In the genomic region with DNA sequence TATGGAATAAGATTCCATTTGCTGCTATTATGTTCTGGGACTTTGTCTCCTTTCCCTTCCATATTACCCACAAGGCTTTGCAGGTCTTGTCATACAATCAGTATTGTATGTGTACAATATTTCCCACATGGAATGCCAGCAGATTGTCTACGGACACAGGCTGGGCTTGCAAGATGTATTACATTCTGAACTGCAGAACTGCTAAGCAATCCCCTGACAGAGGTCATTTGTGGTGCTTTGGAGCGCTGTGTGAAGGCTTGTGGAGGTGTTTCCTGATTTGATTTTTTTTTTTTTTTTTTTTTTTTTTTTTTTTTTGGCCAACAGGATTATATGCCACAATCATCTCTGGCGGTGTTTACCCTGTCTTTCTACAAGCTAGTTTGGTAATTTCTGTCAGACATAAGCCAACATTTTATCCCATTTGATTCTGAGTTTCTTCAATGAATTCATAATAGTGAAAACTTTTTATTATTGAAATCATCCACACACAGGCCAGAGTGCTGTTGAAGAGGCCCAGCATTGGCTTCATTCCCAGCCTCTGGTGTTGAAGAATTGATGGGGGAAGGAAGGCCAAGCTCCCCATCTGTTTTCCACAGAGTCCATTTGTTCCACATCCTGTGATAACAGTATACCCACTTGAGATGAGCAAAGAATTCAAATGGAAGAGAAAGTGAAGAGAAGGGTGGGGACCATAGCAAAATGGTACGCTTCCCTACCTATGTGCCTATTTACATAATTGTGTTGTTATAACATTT, we compare ENCODE assay signal across 12 mouse cellular contexts. TPM values are rescaled to one million over a fixed set of nuclear protein-coding genes. Genes with fewer than 3 reads are reported as not detected.
A peak's percentile ranks its signal among the peaks of the same experiment; 100 is the strongest.
DNase-seq lines count a peak whose midpoint lies in the region; ATAC-seq and TF ChIP-seq lines count a peak whose summit lies in the region.
"Had no signal": no experiment of that assay in that cellular context is flagged by ENCODE, and none has a peak within 500 bp of the region (broad histone marks: within the 10 kb centered on the region; RNA-seq: fewer than 3 reads in every experiment).

No protein-coding gene starts in this region.

- WGBS in kidney, embryonic 16.5 days, result 72% methylated on average over 4 of the region's 4 CpGs
- WGBS in heart, embryonic 15.5 days, result 39% methylated on average over 4 of the region's 4 CpGs

- TF ChIP-seq EP300 in CH12.LX (IDR thresholded peaks at IDR 0.05; ENCODE audit: low read length), result no peak

- H3K9me3 ChIP-seq in kidney, embryonic 16.5 days (ENCODE audit: low read length), result no peaks in the 10 kb centered on the region
- no peaks in the 10 kb centered on the region for H3K9me3 ChIP-seq in CH12.LX (replicated peaks; ENCODE audit: low read length)
- H3K9me3 ChIP-seq in heart, embryonic 15.5 days (replicated peaks), result no peaks in the 10 kb centered on the region

- H3K4me3 ChIP-seq in kidney, embryonic 16.5 days (ENCODE audit: low read length), result no peak overlapping the region
- H3K4me3 ChIP-seq in CH12.LX (replicated peaks in 1 of 3; ENCODE audit: low read depth in 2 of 3, low read length in 2 of 3, poor library complexity in 1 of 3), result no peak overlapping the region
- H3K4me3 ChIP-seq in heart, embryonic 15.5 days, result no peak overlapping the region

- no peak for ATAC-seq in kidney, embryonic 16.5 days (ENCODE audit: low FRiP score, low TSS enrichment)
- ATAC-seq in heart, embryonic 15.5 days (replicated peaks; ENCODE audit: insufficient number of reproducible peaks, insufficient read depth, low FRiP score, low read depth), result peak; percentile 43; the same call in 1 of the 2 replicates
- no peak for ATAC-seq in megakaryocyte, adult 5-6 weeks (ENCODE audit: poor library complexity, severe bottlenecking)
- ATAC-seq: intestine, postnatal 0 days had no signal

- no peaks in the 10 kb centered on the region for H3K79me2 ChIP-seq in CH12.LX (replicated peaks; ENCODE audit: control insufficient read depth, extremely low read depth, insufficient read depth, poor library complexity, severe bottlenecking)

- no peak overlapping the region for H3K4me2 ChIP-seq in kidney, embryonic 16.5 days (replicated peaks; ENCODE audit: low read depth, low read length)
- no peak overlapping the region for H3K4me2 ChIP-seq in CH12.LX (ENCODE audit: insufficient read depth, low read depth, poor library complexity, severe bottlenecking)
- no peak overlapping the region for H3K4me2 ChIP-seq in heart, embryonic 15.5 days

- H3K36me3 ChIP-seq in kidney, embryonic 16.5 days (ENCODE audit: insufficient read depth, low read length), result no peaks in the 10 kb centered on the region
- no peaks in the 10 kb centered on the region for H3K36me3 ChIP-seq in CH12.LX (replicated peaks in 1 of 2; ENCODE audit: control insufficient read depth in 1 of 2, insufficient read depth in 1 of 2, low read length in 1 of 2)
- no peaks in the 10 kb centered on the region for H3K36me3 ChIP-seq in heart, embryonic 15.5 days

- no peak overlapping the region for H3K9ac ChIP-seq in kidney, embryonic 16.5 days (replicated peaks; ENCODE audit: low read length)
- no peak overlapping the region for H3K9ac ChIP-seq in CH12.LX (ENCODE audit: insufficient read depth, low read depth)
- H3K9ac ChIP-seq in heart, embryonic 15.5 days, result no peak overlapping the region
- H3K9ac ChIP-seq: liver, embryonic 14.5 days had no signal

- no peak overlapping the region for H3K27ac ChIP-seq in kidney, embryonic 16.5 days (ENCODE audit: low read length)
- no peak overlapping the region for H3K27ac ChIP-seq in CH12.LX (ENCODE audit: insufficient read depth, low read depth)
- peak overlapping the region; percentile 46; the same call in 1 of the 2 replicates for H3K27ac ChIP-seq in heart, embryonic 15.5 days
- H3K27ac ChIP-seq: liver, embryonic 14.5 days had no signal

- TF ChIP-seq CTCF in CH12.LX (conservative IDR thresholded peaks at IDR 0.05 in 1 of 2, IDR thresholded peaks at IDR 0.05 in 1 of 2; ENCODE audit: low read depth in 2 of 2, low read length in 2 of 2), result no peak

- no peaks in the 10 kb centered on the region for H3K27me3 ChIP-seq in kidney, embryonic 16.5 days (ENCODE audit: insufficient read depth, low read length)
- no peaks in the 10 kb centered on the region for H3K27me3 ChIP-seq in CH12.LX (replicated peaks)
- no peaks in the 10 kb centered on the region for H3K27me3 ChIP-seq in heart, embryonic 15.5 days

- no peak for TF ChIP-seq POLR2A in CH12.LX (IDR thresholded peaks at IDR 0.05; ENCODE audit: low read depth, low read length)

- peak; percentile 39 for DNase-seq in cerebellum, adult 18-20 months
- no peak for DNase-seq in cerebellum, adult 8-10 months
- peak; percentile 15 for DNase-seq in kidney, postnatal 14 days
- DNase-seq in CH12.LX (ENCODE audit: extremely low read depth), result no peak
- DNase-seq in adrenal gland, postnatal 25 days, result no peak
- DNase-seq: adrenal gland, postnatal 10 days; layer of hippocampus, postnatal 36 days had no signal

- dilution Hi-C loops in CH12.LX (cut with MboI; ENCODE audit: extremely low pct_ligation_motif_present, extremely low pct_unique_long_range_greater_than_20kb, low sequenced_read_pairs), result no loop called here

- in situ Hi-C loops in CH12.LX (cut with MboI; ENCODE audit: low pct_ligation_motif_present, low pct_unique_long_range_greater_than_20kb, low sequenced_read_pairs), result no loop called here

- no peaks in the 10 kb centered on the region for H3K4me1 ChIP-seq in kidney, embryonic 16.5 days (ENCODE audit: insufficient read depth, low read length)
- H3K4me1 ChIP-seq in CH12.LX (ENCODE audit: control insufficient read depth in 1 of 2, insufficient read depth in 2 of 2), result peaks cover 0 to 14% of the 10 kb centered on the region in 2 experiments; a peak in 2 of 4 replicates
- peaks cover 18% of the 10 kb centered on the region for H3K4me1 ChIP-seq in heart, embryonic 15.5 days (replicated peaks)

- no peak for TF ChIP-seq RAD21 in CH12.LX (IDR thresholded peaks at IDR 0.05; ENCODE audit: low read depth, low read length)

TF ChIP-seq in CH12.LX, 34 proteins besides CTCF, POLR2A, EP300 and RAD21:
- TF ChIP-seq ZNF384 (IDR thresholded peaks at IDR 0.05; ENCODE audit: low read depth, low read length) (0 out of 2 replicates have a peak, but pooled peaks have one; percentile 32), TCF12 (IDR thresholded peaks at IDR 0.05; ENCODE audit: low read depth, low read length) (no peak)

RNA-seq across cellular contexts. Expression of gene Ggact, which starts 45.8 kb away (rescaled TPM):
- polyA plus RNA-seq in kidney, embryonic 16.5 days (2015; fragmentation: Nextera tagmentation; extraction: Ambion mirVana), result 19.2 and 20.5 TPM in 2 replicates
- 37.4 and 40.3 TPM in 2 replicates for total RNA-seq in CH12.LX (2012; rRNA removed)
- 29.6 and 30.6 TPM in 2 replicates for total RNA-seq in CH12.LX (2014; rRNA removed)
- polyA plus RNA-seq in CH12.LX (2012; ENCODE audit: insufficient read length, low read depth), result 31.7 and 33.8 TPM in 2 replicates
- 13.0 and 15.0 TPM in 2 replicates for polyA plus RNA-seq in heart, embryonic 15.5 days (2015; fragmentation: Nextera tagmentation; extraction: Ambion mirVana)
- total RNA-seq in megakaryocyte, adult 5-6 weeks (2015), result 0.65 and 1.2 TPM in 2 replicates
- total RNA-seq in megakaryocyte, adult 5-6 weeks (2017), result 0.20 and 0.51 TPM in 2 replicates
- total RNA-seq in adrenal gland, postnatal 25 days (2021), result 44.9 and 60.4 TPM in 2 replicates

Comparison
In these comparisons a context has a peak if more than half of its experiments do, and no peak if none do; other contexts are left out.
1. DNase-seq: peak in cerebellum, adult 18-20 months (2 of 2) and kidney, postnatal 14 days (single experiment); none in cerebellum, adult 8-10 months (single experiment), CH12.LX (single experiment) and adrenal gland, postnatal 25 days (single experiment).
2. RNA of gene Ggact, which starts 45.8 kb away (total RNA-seq): 44.9 to 60.4 TPM in adrenal gland, postnatal 25 days and 29.6 to 40.3 TPM in CH12.LX; 0.20 to 1.2 TPM in megakaryocyte, adult 5-6 weeks; every median in the first group is over 10 times any median in the second.